Mouse (Mus musculus) layer of hippocampus, postnatal 14 days (tissue): Measurements from ENCODE around the gene Krtap7-1. TPM values are rescaled to one million over a fixed set of nuclear protein-coding genes. Genes with fewer than 3 reads are reported as not detected.

ENCODE experiments used
- DNase-seq, 2 experiments: peaks; one replicate each; pipeline ENCODE4 v3.0.0; 2021 to 2022; ENCODE audit warnings: low spot score in 2 of 2, mixed read lengths in 1 of 2
- long read RNA-seq, 2 experiments: library from polyadenylated mRNA; stranded (forward); transcript quantifications; one replicate each; pipeline ENCODE4 v2.0.0; 2021
- total RNA-seq, 2 experiments: library from RNA; stranded (reverse); gene quantifications; 2 replicates each; pipeline ENCODE4 v1.2.3; 2021

The Krtap7-1 gene
- not detected for total RNA-seq
- long read RNA-seq, experiment 1 = 0 reads
- long read RNA-seq, experiment 2 = 0 reads

DNA sequence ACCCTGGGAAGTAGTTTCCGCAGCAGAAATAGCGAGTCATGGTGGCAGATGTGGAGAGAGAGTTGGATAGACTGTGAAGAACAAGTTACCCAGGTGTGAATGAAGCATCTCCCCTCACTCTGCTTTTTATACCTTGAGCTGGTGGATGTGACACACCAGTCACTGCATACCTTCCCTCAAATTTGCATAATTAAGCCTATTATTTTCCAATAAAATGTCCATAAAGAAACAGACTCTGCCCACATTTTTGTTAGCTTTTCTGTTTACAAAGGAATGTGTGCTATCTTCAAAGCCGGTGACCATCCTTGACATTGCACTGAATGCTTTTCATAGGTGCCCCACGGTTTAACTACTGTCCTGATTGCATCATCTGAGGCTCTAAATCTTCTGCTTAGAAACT, at the start of gene Krtap7-1:
Gene Krtap7-1, minus strand, starts transcription at position 101 of the 400 bp plus-strand sequence.
- no peak for DNase-seq

DNA sequence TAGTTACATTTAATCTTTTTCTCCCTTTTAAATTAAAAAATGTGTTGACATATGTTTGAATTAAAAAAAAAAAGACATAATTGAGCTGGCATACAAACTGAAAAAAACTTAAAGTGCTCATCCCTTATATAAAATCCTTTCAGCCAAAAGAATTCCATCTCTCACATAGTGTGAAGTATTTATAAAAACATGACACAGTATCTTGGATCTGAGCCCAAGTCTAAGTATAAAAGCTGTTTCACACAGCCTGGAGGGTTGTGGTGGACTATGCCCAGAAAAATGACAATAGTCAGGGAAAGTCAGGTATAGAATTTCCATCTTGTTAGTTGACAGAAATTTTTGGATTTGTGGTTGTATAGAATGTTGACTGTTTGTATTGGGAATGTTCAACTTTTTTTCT, 42.2 kb upstream of the Krtap7-1 start:
- no peak for DNase-seq

DNA sequence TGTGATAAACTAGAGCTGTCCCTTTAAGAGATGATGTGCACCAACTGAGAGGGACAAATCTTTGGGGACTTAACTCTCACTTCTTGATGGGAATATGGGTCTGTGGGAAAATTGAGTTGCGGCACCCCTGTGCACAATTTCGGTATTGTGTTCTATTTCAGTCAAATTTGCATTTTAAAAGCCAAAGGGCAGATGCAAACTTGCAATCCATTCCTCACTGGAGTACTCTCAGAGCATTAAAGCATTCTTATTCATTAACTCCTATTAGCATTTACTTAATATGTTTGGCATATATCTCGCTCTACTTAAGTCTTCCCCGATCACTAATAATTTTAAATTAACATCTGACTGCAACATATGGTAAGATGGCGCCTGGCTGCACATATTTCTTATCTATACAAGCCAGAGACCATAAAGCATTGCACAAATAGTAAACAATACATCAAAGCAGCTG, 29.9 kb upstream of the Krtap7-1 start:
- no peak for DNase-seq

DNA sequence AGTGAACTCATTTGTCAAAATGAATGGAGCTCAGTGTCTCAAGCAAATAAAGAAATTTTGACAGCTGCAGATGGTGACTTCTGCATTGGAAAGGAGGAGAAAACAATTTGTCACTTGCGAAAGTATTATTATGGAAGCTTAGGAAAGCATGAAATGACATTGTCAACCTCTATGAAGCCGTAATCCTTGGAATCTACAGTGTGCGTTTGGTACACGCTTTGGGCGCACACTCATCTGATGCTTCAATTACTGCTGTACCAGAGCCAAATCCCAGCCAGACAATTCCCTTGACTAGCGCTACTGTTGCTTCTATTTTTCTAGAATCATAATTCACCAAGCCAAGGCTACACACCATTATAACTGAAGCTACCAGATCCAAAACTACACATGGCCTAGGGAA, 29.2 kb upstream of the Krtap7-1 start:
- DNase-seq = no peak

DNA sequence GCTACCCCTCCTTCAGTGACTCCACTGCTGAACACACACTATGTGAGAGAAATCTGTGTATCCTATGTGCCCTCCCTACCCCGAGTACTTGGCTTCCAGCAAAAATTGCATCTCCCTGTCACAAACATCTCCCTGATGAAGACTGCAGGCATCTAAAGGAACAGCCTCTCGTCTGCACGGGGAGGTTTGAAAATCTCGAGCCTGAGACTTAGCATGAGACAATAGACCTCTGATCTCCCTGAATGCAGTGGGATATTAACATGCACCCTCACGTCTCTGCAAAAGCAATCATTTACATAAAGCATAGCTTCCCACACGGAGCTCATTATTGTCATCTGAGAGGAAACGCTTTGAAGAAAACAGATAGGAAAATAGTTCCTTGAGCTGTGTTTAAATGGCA, 22.4 kb upstream of the Krtap7-1 start:
- DNase-seq = peak; percentile 13 to 53

DNA sequence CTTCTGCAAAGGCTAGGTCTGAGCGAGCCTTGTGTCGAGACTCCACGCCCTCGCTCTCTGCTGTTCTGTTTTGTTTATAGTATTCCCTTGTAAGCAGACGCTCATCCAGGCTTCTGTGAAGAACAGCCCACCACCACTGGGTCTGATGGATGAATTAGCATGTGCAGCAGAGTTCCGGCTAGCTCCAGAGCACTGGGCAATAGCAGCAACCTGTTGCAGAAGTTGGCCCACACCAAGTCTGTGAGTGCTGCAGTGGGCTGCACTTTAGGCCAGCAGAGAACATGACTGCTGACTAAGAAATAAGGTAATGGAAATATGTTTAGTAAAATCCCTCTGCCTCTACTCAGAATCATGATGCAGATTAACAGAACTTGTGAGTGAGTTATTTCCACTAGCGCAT, 21.7 kb upstream of the Krtap7-1 start:
- DNase-seq = no peak

DNA sequence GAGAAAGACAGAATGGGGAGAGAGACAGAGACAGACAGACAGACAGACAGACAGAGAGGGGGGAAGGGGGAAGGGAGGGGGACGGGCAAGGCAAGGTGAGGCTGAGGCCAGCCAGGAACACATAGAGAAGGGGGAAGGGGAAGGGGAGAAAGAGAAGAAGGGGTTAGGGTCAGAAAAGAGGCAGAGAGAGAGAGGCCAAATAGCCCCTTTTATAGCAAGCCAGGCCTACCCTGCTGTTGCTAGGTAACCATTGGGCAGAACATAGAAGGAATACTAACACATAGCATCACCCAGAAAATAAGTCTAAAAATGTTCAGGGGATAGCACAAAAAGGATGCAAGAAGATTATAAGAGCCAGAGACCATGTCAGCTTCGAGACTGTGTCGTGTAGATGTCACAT, 20.3 kb upstream of the Krtap7-1 start:
- DNase-seq = no peak

DNA sequence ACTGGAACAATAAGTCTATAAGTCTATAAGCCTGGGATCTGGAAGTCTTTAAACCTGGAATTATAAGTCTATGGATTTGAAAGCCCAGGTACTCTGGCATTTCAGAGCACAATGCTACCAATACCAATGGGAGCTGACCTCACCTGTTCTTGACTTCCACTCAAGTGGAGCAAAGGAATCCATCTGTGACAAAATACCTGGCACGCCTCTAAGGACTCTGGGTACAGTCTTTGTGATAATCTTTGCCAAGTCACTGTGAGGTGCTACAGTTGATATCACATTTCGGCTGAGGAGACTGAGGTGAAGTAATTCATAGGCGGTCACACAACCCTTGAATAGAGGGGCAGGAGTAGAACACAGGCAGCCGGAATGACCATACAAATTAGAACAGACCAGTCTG, 12.9 kb upstream of the Krtap7-1 start:
- no peak for DNase-seq

DNA sequence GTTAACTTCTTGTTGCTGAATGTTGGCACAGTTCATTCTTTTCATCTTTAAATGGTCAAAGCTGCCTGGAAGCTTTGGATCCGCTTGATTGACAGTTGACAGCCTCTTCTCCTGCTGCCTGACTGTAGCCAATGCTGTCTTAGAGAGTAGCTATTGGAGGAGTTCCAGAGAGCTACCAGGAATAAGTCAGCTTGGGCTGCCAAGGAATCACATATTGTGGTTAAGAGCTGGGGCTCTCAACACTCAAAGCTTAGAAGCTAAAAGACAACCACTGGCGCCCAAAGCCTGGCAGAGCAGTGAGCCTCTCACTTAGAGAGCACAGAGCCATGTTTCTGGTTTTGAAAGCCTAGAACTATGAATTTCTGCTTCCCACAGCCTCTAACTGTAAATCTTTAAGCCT, 12.4 kb upstream of the Krtap7-1 start:
- DNase-seq = no peak

DNA sequence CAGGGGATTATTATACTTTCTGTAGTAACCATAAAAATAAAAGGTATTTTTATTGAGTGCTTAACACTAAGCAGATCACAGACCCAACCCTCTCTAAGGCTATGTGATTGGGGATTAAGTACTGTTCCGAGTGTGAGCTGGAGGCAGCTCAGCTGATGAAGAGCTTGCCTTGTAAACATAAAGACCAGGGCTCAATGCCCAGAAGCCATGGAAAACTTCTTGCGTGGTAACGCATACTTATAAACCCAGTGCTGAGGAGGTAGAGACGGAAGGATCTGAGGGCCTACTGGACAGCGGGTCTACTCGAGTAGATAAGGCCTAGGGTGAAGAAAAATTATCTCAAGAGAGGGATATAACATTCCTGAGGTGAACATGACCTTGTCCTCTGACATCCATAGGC, 12.0 kb upstream of the Krtap7-1 start:
- no peak for DNase-seq

DNA sequence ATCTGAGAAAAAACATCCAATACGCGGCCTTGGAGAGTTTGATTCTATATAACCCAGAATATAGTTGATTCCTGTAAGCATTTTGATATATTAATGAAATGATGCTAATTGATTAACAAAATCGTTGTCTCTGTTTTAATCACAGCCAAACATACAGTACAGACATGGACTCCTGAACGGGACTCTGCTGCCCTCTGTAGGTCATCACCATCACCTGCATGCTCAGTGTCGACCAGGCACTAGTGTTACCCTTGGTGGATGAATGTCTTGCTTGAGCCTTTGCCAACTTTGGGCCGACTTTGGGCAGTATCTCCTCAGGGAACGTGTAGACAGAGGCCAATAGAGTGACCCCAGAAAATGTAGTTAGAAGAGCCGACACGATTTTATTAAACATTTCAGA, 9.5 kb upstream of the Krtap7-1 start:
- peak; percentile 24 to 41 for DNase-seq

DNA sequence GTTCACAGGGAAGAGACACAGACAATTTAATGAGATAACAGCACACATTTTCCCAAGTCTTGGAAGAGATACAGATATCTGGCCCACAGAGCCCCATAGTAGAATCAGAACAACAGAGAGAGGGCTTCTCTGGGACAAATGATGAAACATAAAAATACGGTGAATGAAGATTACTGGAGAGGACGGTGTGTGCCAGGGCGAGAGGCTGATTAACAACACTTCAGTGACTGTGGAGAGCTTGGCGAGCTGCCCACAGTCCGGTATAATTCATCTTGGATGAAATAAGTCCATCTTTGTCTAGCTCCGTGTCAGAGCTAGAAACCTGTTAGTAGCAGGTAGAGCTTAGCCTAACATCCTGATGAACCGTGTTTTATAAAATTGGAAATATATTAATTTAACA, 5.3 kb upstream of the Krtap7-1 start:
- DNase-seq = no peak

DNA sequence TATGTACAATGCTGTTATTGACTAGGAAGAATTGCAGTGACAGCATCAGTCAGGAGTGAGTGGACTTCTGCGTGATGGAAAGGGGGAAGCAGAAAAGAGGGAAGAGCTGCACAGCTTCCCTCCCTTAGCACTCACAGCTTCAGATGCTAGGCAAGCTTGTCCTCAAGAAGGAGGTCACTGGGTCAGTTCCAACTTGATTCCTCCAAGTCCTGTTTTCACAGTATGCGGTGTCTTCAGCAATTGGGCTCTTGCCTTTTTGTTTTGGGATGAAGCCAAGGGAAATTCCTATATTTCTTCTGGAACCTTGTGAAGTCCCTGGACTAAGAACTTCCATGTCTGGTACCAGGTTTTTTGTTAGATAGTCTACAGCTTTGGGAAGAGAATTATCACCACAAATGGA, 4.6 kb downstream of the Krtap7-1 start:
- DNase-seq = no peak

DNA sequence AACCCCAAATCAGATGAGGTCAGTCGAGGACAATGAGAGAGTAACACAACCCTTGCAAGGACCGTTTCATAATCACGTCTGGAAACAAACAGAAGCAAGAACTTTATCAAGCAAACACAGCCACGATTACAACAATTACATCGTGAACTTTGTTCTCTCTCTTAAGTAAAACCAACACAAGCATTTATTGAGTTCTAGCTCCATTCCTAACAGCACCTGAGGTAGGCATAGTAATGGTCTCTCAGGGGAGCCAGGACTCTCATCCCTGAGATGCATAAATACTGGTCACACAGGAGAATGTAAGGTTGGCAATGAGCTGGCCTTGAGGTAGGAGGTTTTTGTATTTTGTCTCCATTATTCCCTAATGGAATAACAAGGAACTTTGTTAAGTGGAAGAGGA, 6.3 kb downstream of the Krtap7-1 start:
- no peak for DNase-seq

DNA sequence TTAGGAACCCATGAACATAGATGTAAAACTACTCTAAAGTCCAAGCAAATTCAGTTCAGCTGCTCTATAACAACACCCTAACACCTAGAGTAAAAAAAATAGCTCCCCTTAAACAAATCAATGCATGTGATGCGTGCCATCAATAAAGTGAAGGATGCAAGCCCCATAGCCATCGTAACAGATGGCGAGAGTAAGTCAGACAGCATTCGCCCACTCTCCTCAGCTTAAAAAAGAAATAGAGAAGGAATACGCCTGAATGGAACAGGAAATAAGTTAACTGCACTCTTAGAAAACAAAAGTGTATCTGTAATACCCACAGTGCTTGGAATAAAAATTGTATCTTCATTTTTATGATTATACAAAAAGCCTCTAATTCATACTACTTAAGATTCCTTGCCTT, 11.1 kb downstream of the Krtap7-1 start:
- DNase-seq = no peak

DNA sequence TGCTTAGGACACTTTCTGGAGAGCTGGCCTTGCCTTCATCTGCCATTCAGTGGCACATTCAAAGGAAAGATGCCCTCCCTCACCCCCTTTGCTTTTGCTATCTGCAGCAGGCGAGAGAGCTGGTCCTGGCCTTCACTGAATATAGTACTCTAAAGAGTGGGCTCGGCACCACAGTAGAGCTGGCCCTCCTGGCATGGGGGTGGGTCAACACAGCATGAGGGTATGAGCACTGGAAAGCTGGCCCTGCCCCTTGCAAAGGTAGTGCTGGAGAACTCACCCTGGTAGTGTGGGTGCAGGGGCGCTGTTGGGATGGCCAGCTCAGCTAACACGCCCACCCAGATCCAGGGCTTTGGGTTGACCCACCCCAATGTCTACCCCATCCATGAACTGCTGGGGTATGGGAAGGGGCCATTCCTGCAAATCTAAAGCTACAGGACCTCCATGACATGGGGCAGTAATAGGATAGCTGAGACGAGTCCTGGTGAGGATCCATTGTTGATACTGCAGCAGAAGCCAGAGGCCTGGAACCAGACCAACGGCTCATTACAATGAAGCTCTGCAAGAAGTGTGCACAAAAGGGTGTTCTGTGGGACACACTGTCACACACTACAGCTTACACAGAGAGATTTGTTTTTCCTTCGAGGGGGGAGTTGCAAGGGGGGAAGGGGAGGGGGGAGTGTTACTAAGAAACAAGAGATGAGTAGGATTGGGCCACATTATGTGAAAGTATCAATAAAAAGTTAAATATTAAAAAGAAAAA, 12.5 kb downstream of the Krtap7-1 start:
- DNase-seq = no peak

DNA sequence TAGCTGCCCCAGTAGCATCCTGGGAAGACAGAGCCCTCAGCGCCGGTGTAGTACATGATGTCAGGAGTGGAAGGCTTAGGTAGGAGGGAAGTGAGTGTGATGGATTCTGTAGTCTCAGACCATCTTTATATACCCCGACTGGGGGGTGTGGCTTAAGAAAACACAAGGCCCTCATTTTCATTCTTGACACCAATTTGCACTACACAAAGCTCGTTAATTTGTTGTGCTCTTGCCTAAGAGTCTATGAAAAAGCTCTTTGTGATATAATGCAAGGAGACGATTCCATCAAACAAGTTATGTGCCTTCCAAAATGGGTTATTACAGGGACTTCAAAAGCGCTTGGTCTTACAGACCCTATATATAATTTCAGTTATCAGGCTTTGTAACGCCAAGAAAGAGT, 20.3 kb downstream of the Krtap7-1 start, which contains the start of gene Krtap8-1:
Gene Krtap8-1, minus strand, starts transcription at position 101 of the 400 bp plus-strand sequence.
- DNase-seq = no peak

DNA sequence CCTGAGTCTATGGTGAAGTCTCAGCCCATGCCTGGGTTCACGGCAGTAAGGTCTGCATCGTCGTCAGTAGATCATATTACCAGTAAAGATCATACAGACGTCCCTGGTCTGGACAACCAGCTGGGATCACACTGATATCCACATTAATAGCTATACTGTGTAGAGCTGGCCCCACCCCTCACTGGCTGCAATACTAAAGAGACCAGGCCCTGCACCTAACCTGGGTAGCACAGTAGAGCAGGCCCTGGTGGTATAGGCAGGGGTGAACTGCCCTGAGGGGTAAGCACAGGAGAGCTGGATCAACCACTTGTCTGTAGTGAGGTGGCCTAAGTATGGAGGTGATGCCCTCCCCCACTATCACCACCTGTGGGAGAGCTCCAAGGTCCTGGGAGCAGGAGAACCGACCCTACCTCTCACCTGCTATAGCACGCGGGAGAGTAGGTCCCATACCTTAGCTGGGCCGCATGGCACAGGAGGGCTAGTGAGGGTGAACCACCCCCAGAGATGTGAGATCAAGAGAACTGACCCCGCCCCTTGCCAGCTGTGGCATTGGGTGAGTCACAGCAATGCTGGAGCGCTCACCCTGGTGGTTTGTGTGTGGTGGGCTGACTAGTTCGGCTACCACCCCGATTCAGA, 30.3 kb downstream of the Krtap7-1 start:
- DNase-seq = no peak

DNA sequence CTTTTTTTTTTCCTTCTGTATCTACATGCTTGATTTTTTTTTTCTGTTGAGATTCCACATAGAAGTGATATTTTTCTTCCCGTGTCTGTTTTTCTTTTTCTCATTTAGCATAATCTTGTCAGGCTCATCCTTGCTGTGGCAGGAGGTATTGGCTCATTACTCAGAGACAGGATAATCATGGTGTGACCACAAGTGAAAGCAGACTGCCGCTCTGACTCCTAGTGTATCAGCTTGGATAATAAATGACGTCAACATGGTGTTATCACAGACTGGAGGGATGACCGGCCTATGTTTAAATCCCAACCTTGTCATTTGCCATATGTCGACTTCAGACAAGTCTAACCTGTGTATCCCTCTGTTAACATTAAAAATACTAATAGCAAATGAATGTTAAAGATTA, 46.9 kb downstream of the Krtap7-1 start:
- DNase-seq = no peak
